Mouse (Mus musculus) ES-Bruce4 (cell line): ENCODE data around the gene Slc22a6.

Experiments
- CTCF ChIP-seq: IDR thresholded peaks from one replicate; pipeline ENCODE4 v1.8.1; 2011; ENCODE audit warnings: low read depth, low read length
- EP300 ChIP-seq: IDR thresholded peaks from 2 replicates; pipeline ENCODE4 v1.6.1; 2011; ENCODE audit warnings: low read depth, low read length; ENCODE audit not compliant: insufficient read depth
- POLR2A ChIP-seq: IDR thresholded peaks from one replicate; pipeline ENCODE4 v1.8.1; 2011; ENCODE audit warnings: low read length; ENCODE audit not compliant: insufficient read depth

DNA sequence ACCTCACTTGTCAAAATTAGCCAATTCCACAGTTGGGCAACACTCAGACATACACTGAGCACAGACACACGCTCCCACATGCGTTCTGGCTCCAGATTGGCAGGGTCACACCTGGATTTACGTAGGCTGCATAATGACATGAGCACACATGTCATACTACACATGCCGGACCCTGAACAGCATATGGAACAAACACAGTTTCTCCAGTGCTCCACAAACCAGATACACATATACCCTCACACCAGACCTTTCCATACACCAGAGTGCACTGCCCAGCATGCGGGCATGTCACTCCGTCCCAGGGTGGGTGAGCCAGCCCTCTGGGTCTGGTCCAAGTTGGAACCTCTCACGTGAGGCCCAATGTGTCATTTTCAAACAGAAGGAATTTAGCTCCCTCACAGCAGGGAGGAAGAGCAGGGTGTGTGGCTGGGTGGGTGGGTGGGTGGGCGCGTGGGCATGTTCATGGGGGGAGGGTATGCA lies 45.6 kb downstream of the Slc22a6 start, which contains the start of gene Chrm1:
- TF ChIP-seq POLR2A, result no peak
- TF ChIP-seq CTCF, result no peak
- TF ChIP-seq EP300, result no peak
